Mouse (Mus musculus): ENCODE measurements around the gene Spata1. TPM values are rescaled to one million over a fixed set of nuclear protein-coding genes. Genes with fewer than 3 reads are reported as not detected.

Gene Spata1
- polyA plus RNA-seq (2014; fragmentation: Illumina TruSeq; extraction: RNeasy Lipid Tissue Mini Kit (QIAGEN cat#74804); ENCODE audit: insufficient read depth, low read depth, low replicate concordance), result 2.2 TPM

DNA sequence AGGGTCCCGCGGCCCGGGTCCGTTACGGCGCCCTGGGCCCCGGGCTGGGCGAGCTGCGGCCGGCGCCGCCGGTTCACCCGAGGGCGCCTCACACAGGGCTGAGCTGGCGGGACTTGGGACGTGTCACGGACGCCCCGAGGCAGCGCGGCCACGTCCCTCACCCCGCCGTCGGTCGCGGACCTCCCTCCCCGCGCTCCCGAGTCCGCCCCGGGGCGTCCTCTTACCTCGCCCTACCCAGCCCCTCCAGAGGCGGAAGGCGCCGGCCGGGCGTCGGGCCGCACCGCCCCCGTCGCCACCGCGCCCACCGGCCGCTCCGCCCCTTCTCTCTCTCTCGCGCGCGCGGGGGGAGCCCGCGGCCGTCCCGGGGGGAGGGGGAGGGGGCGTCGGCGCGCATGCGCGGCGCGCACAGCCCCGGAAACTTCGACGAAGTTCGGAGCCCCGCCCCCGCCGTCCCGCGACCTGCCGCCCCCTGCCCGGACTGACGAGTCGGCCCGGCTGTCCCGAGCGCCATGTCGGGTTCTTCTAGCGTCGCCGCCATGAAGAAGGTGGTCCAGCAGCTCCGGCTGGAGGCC lies at the start of gene Spata1, which contains the start of gene Gng5:
TSS of gene Spata1 (minus strand) at position 323 of the 572 bp plus-strand sequence.
TSS of gene Gng5 (plus strand) at position 377 of the 572 bp plus-strand sequence.

GRCm38 (mm10) chr3:146520798-146521651 lies 21.5 kb upstream of the Spata1 start, which contains the start of gene Rpf1:
Rpf1 (minus strand) TSS chr3:146521429.

GRCm38 (mm10) chr3:146449745-146450250 lies 49.8 kb downstream of the Spata1 start, which contains the start of gene Ctbs:
Ctbs (plus strand) TSS chr3:146449795.

Other genes starting within 250 kb of the Spata1 start
- 8.8 TPM for gene Ssx2ip, start 95.1 kb downstream of the Spata1 start, polyA plus RNA-seq (2014; fragmentation: Illumina TruSeq; extraction: RNeasy Lipid Tissue Mini Kit (QIAGEN cat#74804); ENCODE audit: insufficient read depth, low read depth, low replicate concordance)
- gene Ctbs, start 50.0 kb downstream of the Spata1 start, polyA plus RNA-seq (2014; fragmentation: Illumina TruSeq; extraction: RNeasy Lipid Tissue Mini Kit (QIAGEN cat#74804); ENCODE audit: insufficient read depth, low read depth, low replicate concordance), result 7.6 TPM
- gene Gng5, start 54 bp upstream of the Spata1 start, polyA plus RNA-seq (2014; fragmentation: Illumina TruSeq; extraction: RNeasy Lipid Tissue Mini Kit (QIAGEN cat#74804); ENCODE audit: insufficient read depth, low read depth, low replicate concordance), result 393 TPM
- gene Rpf1, start 21.7 kb upstream of the Spata1 start, polyA plus RNA-seq (2014; fragmentation: Illumina TruSeq; extraction: RNeasy Lipid Tissue Mini Kit (QIAGEN cat#74804); ENCODE audit: insufficient read depth, low read depth, low replicate concordance), result 32.4 TPM
- 1.1 TPM for gene Uox, start 70.7 kb upstream of the Spata1 start, polyA plus RNA-seq (2014; fragmentation: Illumina TruSeq; extraction: RNeasy Lipid Tissue Mini Kit (QIAGEN cat#74804); ENCODE audit: insufficient read depth, low read depth, low replicate concordance)
- gene Dnase2b, start 115.8 kb upstream of the Spata1 start, polyA plus RNA-seq (2014; fragmentation: Illumina TruSeq; extraction: RNeasy Lipid Tissue Mini Kit (QIAGEN cat#74804); ENCODE audit: insufficient read depth, low read depth, low replicate concordance), result not detected
- gene 4930503B20Rik, start 151.6 kb upstream of the Spata1 start, polyA plus RNA-seq (2014; fragmentation: Illumina TruSeq; extraction: RNeasy Lipid Tissue Mini Kit (QIAGEN cat#74804); ENCODE audit: insufficient read depth, low read depth, low replicate concordance), result not detected
- gene Samd13, start 185.8 kb upstream of the Spata1 start, polyA plus RNA-seq (2014; fragmentation: Illumina TruSeq; extraction: RNeasy Lipid Tissue Mini Kit (QIAGEN cat#74804); ENCODE audit: insufficient read depth, low read depth, low replicate concordance), result 0.66 TPM

Measured in lung, adult 10 weeks (tissue).